Mouse (Mus musculus) urinary bladder, postnatal 36 days (tissue): ENCODE results near the gene Mndal.
"Not testable (repeated sequence)": the region's sequence is repeated elsewhere in the genome, so short reads cannot be mapped to it uniquely, and the experiment has no call there.

Experiments used
- DNase-seq, 2 experiments: peaks; one replicate each; pipeline ENCODE4 v3.0.0; 2022; ENCODE audit warnings: low spot score in 2 of 2, mixed read lengths in 1 of 2

Mndal gene

GRCm38 (mm10) chr1:173941924-173942779, at the start of gene Mndal, which contains the start of gene Ifi203:
Gene Mndal, minus strand, starts transcription at chr1:173942491.
Gene Ifi203, minus strand, starts transcription at chr1:173942672.
- DNase-seq: not testable (repeated sequence)

GRCm38 (mm10) chr1:173982694-173983305, 40.5 kb upstream of the Mndal start, which contains the start of gene Ifi202b:
Gene Ifi202b, minus strand, starts transcription at chr1:173982744.
- DNase-seq: not testable (repeated sequence)

DNA sequence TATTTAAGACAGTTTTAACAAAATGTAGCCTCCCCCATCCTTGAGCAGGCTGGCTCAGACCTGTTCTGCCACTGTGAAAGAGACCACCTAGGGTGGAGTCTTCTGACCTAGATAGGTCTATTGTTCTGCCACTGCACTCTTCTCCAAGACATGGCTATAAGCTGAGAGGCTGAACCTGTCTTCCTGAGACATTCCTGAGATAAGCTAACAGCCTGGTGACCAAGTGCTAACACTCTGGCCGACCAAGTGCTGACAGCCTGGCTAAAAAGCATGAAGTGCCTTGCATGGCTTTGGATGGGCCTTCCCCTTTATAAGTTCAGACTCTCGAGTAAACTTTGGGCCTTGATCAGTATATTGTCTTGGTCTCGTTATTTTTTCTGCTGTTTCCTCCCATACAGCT, 38.7 kb upstream of the Mndal start:
- not testable (repeated sequence) for DNase-seq

DNA sequence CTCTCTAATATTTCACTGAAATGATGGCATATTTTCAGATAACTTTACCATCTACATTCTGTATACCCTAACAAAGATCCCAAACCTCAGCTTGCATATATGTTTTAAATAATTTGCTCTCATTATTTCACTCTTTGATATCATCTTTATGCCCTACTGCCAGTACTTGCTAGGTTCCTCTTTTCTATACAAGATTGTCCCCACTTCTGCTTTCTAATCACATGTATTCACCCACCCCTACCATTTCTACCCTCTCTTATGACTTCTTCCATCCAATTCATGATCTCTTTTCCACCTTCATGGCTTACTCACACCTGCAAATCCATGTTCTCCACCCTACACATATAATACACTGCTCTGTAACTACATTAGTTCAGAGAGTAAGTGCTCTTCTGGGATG, 35.3 kb upstream of the Mndal start:
- DNase-seq: no peak

DNA sequence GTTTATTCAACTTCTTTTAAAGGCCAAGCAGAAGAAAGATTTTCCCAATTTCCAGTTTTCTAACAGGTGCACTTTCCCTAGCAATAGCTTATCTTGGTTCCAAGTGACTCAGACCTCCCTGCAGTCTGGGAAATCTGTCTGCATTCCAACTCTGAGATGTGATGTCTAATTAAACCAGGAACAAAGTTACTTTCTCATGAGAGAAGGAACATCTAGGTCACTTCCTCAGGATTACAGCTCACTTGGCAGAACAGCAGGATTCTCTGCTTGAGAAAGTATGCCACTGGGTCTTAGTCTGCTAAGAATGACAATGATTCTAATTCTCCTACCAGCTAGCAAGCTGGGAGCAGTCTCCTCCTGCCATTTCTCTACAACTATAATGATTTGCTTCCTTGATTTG, 30.8 kb upstream of the Mndal start:
- no peak for DNase-seq

DNA sequence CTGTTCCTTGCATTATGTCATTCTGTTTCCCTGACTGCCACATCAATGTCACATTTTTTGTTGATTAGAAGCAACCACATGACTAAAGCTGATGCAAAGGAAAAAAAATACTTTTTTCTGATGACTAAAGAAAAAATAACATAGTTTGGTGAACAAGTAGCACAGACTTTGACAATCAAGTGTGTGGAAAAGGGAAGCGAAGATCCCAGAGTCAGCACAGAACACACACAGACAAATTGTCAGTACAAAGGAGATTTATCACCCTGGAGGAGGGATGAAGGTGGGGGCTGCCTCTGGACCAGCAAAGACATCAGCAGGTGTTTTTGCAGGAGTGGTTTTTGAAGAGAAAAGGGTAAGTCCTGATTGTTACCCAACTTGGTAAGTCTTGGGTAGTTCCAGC, 19.2 kb upstream of the Mndal start:
- DNase-seq: not testable (repeated sequence)

GRCm38 (mm10) chr1:173959998-173960397, 17.7 kb upstream of the Mndal start:
- DNase-seq: not testable (repeated sequence)

DNA sequence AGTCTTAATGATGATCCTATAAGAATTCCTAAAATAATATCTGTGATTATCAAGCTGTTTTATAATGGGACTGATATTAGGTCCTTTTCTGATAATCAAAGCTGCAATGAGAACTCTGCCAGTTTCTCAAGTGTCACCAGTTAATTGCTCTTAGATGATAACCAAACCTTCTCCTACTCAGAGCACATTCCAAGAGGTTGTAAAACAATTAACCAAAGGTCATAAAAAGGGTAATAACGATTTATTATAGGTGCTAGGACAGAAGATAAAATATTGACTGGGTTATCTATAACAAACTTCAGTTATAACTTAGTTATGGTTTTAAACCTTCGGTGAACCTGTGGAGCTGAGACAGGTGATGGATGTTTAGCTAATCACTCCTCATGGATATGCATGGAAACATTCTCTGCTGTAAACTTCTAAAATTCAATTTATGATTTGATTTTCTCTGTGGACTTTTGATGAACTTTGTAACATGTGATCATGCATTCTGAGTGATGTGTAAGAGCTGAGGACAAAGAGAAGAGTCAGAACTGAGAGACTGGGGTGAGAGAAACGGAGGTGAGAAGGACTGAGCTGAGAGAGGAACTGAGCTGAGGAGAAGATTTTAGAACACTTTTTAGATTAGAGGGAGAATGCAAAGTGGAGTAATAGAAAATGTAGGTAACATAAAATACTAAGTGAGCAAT, 13.7 kb upstream of the Mndal start:
- DNase-seq: not testable (repeated sequence)

DNA sequence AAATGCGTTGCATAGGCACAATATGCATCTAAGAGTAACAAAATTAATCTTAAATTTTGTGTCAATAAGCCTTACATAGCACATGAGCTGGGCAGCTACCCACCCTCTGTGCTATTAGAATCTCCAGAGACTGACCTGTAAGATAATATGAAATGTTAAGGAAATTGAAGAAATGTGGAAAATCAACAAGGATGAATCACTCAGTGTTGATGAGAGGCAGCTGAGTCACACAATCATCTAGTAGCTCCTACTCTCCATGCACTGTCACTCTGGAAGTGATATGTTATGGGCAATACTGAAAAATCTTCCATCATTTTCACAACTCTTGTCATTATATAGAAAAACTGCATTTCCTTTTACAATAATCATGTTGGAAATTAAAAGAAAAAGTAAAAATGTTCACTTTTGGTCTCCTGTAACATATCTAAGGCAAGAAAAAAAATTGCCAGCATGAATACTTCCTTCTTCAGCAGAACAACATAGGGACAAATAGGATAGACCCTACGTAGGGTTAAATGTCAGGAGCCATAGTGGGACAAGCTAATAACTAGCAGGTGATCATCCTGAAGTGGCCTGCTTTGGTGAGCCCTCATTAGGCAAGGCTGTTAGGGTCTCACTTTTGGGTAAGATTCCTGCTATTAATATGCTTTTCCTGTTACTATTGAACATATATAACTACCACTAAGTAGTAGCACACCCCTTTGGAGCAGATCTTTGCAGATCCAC, 12.9 kb upstream of the Mndal start:
- no peak for DNase-seq

- no peak for DNase-seq
Measured at GRCm38 (mm10) chr1:173953563-173953962, 11.3 kb upstream of the Mndal start.

DNA sequence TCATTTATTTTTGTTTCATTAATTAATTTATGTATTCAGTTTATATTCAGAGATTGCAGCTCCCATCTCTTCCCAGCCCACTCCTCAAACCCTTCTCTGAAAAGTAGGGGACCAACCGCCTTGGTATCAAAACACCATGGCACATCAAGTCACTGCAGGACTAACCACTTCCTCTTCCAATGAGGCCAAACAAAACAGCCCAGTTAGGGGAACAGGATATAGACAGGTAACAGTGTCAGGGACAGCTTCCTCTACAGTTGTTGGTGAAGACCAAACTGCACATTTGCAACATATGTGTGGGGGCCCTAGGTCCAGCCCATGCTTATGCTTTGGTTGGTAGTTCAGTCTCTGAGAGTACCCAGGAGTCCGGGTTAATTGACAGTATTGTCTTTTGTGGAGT, 6.8 kb upstream of the Mndal start:
- not testable (repeated sequence) for DNase-seq

GRCm38 (mm10) chr1:173942780-173943066, 432 bp upstream of the Mndal start:
- DNase-seq: not testable (repeated sequence)

GRCm38 (mm10) chr1:173941522-173941921, 769 bp downstream of the Mndal start:
- DNase-seq: not testable (repeated sequence)

- DNase-seq: not testable (repeated sequence)
Measured at GRCm38 (mm10) chr1:173919279-173919678, 23.0 kb downstream of the Mndal start.

- no peak for DNase-seq
Measured at GRCm38 (mm10) chr1:173914559-173914958, 27.7 kb downstream of the Mndal start.

- DNase-seq: not testable (repeated sequence)
Measured at GRCm38 (mm10) chr1:173913256-173913791, 29.0 kb downstream of the Mndal start.

DNA sequence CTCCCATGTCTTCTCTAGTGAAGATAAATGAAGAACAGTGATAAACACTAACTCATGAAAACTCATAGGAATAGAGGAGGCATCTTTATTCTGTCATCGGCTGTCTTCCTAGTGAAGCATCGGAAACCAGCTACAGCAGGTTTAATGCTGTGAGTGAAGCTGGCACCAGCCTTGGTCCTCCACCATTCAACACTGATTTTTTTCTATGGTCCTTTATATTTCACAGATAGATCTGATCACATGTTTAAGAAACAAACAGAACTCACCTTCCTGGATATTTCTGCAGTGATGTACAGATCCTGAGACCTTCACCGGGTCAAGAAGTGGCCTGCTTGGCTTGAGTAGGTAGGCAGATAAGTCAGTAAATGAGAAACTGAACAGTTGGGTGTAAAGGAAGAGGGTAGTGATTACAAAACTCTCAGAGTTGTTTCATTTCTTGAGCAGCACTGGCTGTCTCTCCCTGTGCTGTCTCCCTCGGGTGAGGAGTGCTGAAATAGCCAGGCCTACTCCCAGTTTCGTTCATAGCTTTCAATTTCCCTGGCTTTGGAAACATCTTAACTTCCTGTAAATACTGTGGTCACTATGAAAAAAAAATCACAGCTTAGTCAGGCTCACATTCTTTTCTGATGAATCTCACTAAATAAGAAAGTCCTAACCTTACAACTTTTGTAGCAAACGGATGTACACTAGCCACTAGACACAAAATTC, 29.6 kb downstream of the Mndal start, which contains the start of gene Ifi211:
Gene Ifi211 (minus strand): TSS at position 499 of the 708 bp plus-strand sequence.
- DNase-seq: peak in 1 of 2 experiments; percentile 34

DNA sequence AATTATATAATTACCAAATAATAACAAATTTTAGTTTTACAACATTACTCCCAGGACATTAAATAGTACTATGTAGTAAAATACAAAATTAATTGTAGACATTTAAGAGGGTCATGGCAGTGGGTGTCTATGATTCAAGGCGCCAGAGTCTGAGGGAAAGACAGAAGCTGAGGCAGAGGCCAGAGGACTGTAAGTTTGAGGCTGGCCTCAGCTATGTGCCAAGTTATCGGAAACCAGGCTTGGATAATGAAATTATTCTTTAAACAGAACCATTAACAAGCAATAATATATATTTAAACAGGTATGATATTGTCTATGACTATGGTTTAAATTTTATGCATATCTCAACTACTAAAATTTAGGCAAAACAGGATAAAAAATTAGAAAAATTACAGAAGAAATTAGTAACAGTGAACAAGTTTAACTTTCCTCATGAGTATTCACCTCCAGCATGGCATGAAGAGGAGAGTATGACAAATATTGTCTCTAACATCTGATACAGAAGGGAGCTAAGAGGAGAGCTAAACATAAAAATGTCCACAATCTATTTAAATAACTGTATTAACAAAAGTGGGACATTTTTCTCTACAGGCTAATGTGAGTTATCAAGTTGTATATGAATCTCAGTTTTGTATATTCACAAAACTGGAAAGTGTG, 30.4 kb downstream of the Mndal start:
- DNase-seq: no peak

DNA sequence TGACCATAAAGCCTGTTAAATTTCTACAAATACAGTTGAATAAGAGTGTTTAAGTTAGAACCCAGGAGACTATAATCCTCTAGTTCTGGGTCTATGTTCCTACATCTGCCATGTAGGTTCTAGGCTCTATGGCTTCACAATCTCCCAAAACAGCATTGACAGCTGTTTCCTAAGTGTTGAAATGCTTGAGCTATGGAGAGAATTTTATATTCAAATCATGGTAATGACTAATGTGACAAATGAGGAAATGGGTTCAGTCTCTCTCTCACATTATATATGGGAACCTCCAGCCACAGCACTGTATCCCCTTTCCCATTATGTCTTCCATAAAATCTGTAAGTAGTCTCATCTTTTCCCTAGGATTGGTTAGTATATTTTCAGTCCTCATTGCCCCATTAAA, 33.9 kb downstream of the Mndal start:
- not testable (repeated sequence) for DNase-seq

DNA sequence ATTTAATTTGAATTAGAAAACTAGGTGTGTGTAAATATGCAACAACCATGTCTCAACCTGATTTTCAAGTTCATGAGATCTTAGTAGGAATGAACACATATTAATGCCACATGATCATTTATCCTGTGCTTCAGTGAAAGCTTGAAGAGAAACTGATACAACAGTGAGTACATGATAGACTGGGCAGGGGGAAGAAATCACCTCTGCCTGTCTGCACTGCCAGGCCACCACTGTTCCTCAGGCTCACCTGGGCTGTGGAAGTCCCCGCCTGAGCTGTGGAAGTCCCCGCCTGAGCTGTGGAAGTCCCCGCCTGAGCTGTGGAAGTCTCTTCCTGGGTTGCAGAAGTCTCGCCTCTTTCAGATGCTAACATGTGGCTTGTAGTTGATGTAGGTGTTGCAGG, 36.4 kb downstream of the Mndal start:
- not testable (repeated sequence) for DNase-seq
